Mouse (Mus musculus): ENCODE data around the gene Kat5. TPM values are rescaled to one million over a fixed set of nuclear protein-coding genes. Genes with fewer than 3 reads are reported as not detected.

The Kat5 gene
- polyA plus RNA-seq, 1 experiment from 2014 or later, result 38.9 TPM

Other genes with a start within 250 kb of the Kat5 start
- gene Eif1ad, start 243.5 kb downstream of the Kat5 start, polyA plus RNA-seq (2014; fragmentation: Nextera tagmentation; extraction: Ambion mirVana), result 79.2 and 82.8 TPM in 2 replicates
- 470 and 498 TPM in 2 replicates for gene Banf1, start 243.1 kb downstream of the Kat5 start, polyA plus RNA-seq (2014; fragmentation: Nextera tagmentation; extraction: Ambion mirVana)
- 87.1 and 101 TPM in 2 replicates for gene Sart1, start 221.5 kb downstream of the Kat5 start, polyA plus RNA-seq (2014; fragmentation: Nextera tagmentation; extraction: Ambion mirVana)
- not detected in 2 replicates for gene Tsga10ip, start 207.7 kb downstream of the Kat5 start, polyA plus RNA-seq (2014; fragmentation: Nextera tagmentation; extraction: Ambion mirVana)
- gene Drap1, start 185.3 kb downstream of the Kat5 start, polyA plus RNA-seq (2014; fragmentation: Nextera tagmentation; extraction: Ambion mirVana), result 193 and 202 TPM in 2 replicates
- gene AI837181, start 185.1 kb downstream of the Kat5 start, polyA plus RNA-seq (2014; fragmentation: Nextera tagmentation; extraction: Ambion mirVana), result 34.6 and 42.0 TPM in 2 replicates
- not detected in 2 replicates for gene Fosl1, start 162.7 kb downstream of the Kat5 start, polyA plus RNA-seq (2014; fragmentation: Nextera tagmentation; extraction: Ambion mirVana)
- gene Ccdc85b, start 152.3 kb downstream of the Kat5 start, polyA plus RNA-seq (2014; fragmentation: Nextera tagmentation; extraction: Ambion mirVana), result 6.5 and 6.6 TPM in 2 replicates
- 105 TPM in 2 replicates for gene Fibp, start 149.6 kb downstream of the Kat5 start, polyA plus RNA-seq (2014; fragmentation: Nextera tagmentation; extraction: Ambion mirVana)
- 3.4 and 4.0 TPM in 2 replicates for gene Ctsw, start 141.7 kb downstream of the Kat5 start, polyA plus RNA-seq (2014; fragmentation: Nextera tagmentation; extraction: Ambion mirVana)
- gene Efemp2, start 136.3 kb downstream of the Kat5 start, polyA plus RNA-seq (2014; fragmentation: Nextera tagmentation; extraction: Ambion mirVana), result 49.1 and 50.4 TPM in 2 replicates
- gene Mus81, start 121.8 kb downstream of the Kat5 start, polyA plus RNA-seq (2014; fragmentation: Nextera tagmentation; extraction: Ambion mirVana), result 39.2 and 42.7 TPM in 2 replicates
- 3,238 and 3,452 TPM in 2 replicates for gene Cfl1, start 119.8 kb downstream of the Kat5 start, polyA plus RNA-seq (2014; fragmentation: Nextera tagmentation; extraction: Ambion mirVana)
- gene 1700020D05Rik, start 106.5 kb downstream of the Kat5 start, polyA plus RNA-seq (2014; fragmentation: Nextera tagmentation; extraction: Ambion mirVana), result not detected in 2 replicates
- gene Snx32, start 99.7 kb downstream of the Kat5 start, polyA plus RNA-seq (2014; fragmentation: Nextera tagmentation; extraction: Ambion mirVana), result 15.9 and 19.5 TPM in 2 replicates
- gene Ovol1, start 49.6 kb downstream of the Kat5 start, polyA plus RNA-seq (2014; fragmentation: Nextera tagmentation; extraction: Ambion mirVana), result 0.11 and 0.35 TPM in 2 replicates
- gene Ap5b1, start 42.2 kb downstream of the Kat5 start, polyA plus RNA-seq (2014; fragmentation: Nextera tagmentation; extraction: Ambion mirVana), result 1.9 and 2.5 TPM in 2 replicates
- 158 and 198 TPM in 2 replicates for gene Rnaseh2c, start 8.4 kb downstream of the Kat5 start, polyA plus RNA-seq (2014; fragmentation: Nextera tagmentation; extraction: Ambion mirVana)
- 37.8 and 39.9 TPM in 2 replicates for gene Rela, start 27.2 kb upstream of the Kat5 start, polyA plus RNA-seq (2014; fragmentation: Nextera tagmentation; extraction: Ambion mirVana)
- gene Sipa1, start 53.5 kb upstream of the Kat5 start, polyA plus RNA-seq (2014; fragmentation: Nextera tagmentation; extraction: Ambion mirVana), result 18.4 and 19.9 TPM in 2 replicates
- 20.4 and 21.7 TPM in 2 replicates for gene Map3k11, start 78.5 kb upstream of the Kat5 start, polyA plus RNA-seq (2014; fragmentation: Nextera tagmentation; extraction: Ambion mirVana)
- gene Pcnx3, start 78.7 kb upstream of the Kat5 start, polyA plus RNA-seq (2014; fragmentation: Nextera tagmentation; extraction: Ambion mirVana), result 34.1 and 37.7 TPM in 2 replicates
- gene Kcnk7, start 94.1 kb upstream of the Kat5 start, polyA plus RNA-seq (2014; fragmentation: Nextera tagmentation; extraction: Ambion mirVana), result not detected in 2 replicates
- gene Ehbp1l1, start 116.1 kb upstream of the Kat5 start, polyA plus RNA-seq (2014; fragmentation: Nextera tagmentation; extraction: Ambion mirVana), result 6.8 and 7.4 TPM in 2 replicates
- gene Fam89b, start 119.4 kb upstream of the Kat5 start, polyA plus RNA-seq (2014; fragmentation: Nextera tagmentation; extraction: Ambion mirVana), result 140 and 162 TPM in 2 replicates
- 5.0 and 5.5 TPM in 2 replicates for gene Ltbp3, start 130.7 kb upstream of the Kat5 start, polyA plus RNA-seq (2014; fragmentation: Nextera tagmentation; extraction: Ambion mirVana)
- gene Scyl1, start 161.2 kb upstream of the Kat5 start, polyA plus RNA-seq (2014; fragmentation: Nextera tagmentation; extraction: Ambion mirVana), result 65.2 and 66.3 TPM in 2 replicates

All from forebrain, embryonic 11.5 days (tissue).